Mouse (Mus musculus): ENCODE results near the gene Gm21987. TPM values are rescaled to one million over a fixed set of nuclear protein-coding genes. Genes with fewer than 3 reads are reported as not detected.

Gm21987 gene
- polyA plus RNA-seq, 1 experiment, result 1.4 TPM

DNA sequence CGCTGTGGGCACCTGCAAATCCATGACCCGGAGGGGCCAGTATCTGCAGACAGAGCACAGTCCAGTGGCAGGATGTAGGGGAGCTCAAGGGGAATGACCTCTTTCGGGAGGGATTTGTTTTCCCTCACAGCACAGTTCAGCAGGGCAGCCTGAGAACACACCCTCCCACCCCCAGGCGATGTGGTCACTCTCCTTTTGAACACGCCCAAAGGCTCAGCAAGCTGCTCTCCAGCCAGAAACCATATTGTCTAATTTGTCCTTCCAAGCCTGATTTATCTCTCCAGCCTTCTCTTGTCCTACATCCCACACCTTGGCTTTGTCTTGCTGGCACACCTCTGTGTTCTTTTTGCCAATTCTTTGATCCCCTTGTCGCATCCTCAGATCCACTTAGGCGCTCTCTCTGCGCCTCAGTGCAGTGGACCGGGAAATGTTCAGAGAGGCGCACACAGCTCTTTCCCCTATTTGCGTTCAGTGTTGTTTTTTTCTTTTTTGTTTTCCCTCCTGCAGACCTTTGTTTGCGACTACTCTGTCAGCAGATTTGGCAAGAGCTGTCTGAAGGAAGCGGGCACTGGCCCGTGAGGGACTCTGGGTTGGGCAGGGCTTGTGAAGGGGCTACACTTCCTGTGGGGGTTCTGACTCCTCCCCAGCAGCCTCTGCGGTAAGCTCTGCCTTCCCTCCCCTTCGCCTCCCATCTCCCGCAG, 52.8 kb downstream of the Gm21987 start:
- Histone ChIP-seq H3K27ac (ENCODE audit: insufficient read depth, low read length) (no peak overlapping the region), H3K4me1 (ENCODE audit: control insufficient read depth, insufficient read depth, low read length) (peaks cover 11% of the 10 kb centered on the region), H3K4me3 (ENCODE audit: insufficient read depth, low read length) (no peak overlapping the region)
- no peak for TF ChIP-seq POLR2A (IDR thresholded peaks at IDR 0.05; ENCODE audit: low read depth, low read length)
- no peak for TF ChIP-seq CTCF (IDR thresholded peaks at IDR 0.05; ENCODE audit: borderline replicate concordance, insufficient read depth, low read length)

GRCm38 (mm10) chr16:38400311-38400960, 53.6 kb downstream of the Gm21987 start:
- H3K4me1 ChIP-seq (ENCODE audit: control insufficient read depth, insufficient read depth, low read length), result peaks cover 8% of the 10 kb centered on the region
- TF ChIP-seq CTCF (IDR thresholded peaks at IDR 0.05; ENCODE audit: borderline replicate concordance, insufficient read depth, low read length) (no peak), POLR2A (IDR thresholded peaks at IDR 0.05; ENCODE audit: low read depth, low read length) (no peak)
- H3K27ac ChIP-seq (ENCODE audit: insufficient read depth, low read length), result no peak overlapping the region
- H3K4me3 ChIP-seq (ENCODE audit: insufficient read depth, low read length), result no peak overlapping the region

GRCm38 (mm10) chr16:38401468-38401867, 54.6 kb downstream of the Gm21987 start:
- TF ChIP-seq CTCF (IDR thresholded peaks at IDR 0.05; ENCODE audit: borderline replicate concordance, insufficient read depth, low read length) (no peak), POLR2A (IDR thresholded peaks at IDR 0.05; ENCODE audit: low read depth, low read length) (no peak)

DNA sequence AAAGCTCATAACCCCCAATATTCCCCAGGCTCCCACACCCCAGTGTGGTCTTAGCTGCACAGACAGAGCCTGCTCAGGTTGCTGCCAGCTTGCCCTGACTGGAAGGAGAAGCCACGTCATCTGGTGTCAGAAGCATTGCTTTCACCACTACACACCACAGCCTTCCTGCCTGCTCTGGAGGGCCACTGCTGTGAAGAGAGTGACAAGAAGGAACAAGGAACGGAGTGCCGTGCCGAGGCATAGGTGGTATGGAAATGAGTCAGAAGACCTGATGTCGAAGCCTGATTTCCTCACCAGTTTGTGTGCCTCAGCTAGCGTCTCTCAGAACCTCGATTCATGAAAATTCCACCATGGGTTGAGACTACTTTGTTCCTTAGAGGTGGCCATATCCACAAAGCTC, 56.8 kb downstream of the Gm21987 start:
- TF ChIP-seq CTCF (IDR thresholded peaks at IDR 0.05; ENCODE audit: borderline replicate concordance, insufficient read depth, low read length) (no peak), POLR2A (IDR thresholded peaks at IDR 0.05; ENCODE audit: low read depth, low read length) (no peak)
- no peak overlapping the region for H3K4me3 ChIP-seq (ENCODE audit: insufficient read depth, low read length)
- no peak overlapping the region for H3K27ac ChIP-seq (ENCODE audit: insufficient read depth, low read length)
- H3K4me1 ChIP-seq (ENCODE audit: control insufficient read depth, insufficient read depth, low read length), result peaks cover 3% of the 10 kb centered on the region; the same call in 1 of the 2 replicates

More at GRCm38 (mm10) chr16:38401468-38401867, 54.6 kb downstream of the Gm21987 start:
- Histone ChIP-seq H3K27ac (ENCODE audit: insufficient read depth, low read length) (no peak overlapping the region), H3K4me3 (ENCODE audit: insufficient read depth, low read length) (no peak overlapping the region), H3K4me1 (ENCODE audit: control insufficient read depth, insufficient read depth, low read length) (peaks cover 4% of the 10 kb centered on the region; the same call in 1 of the 2 replicates)

- Histone ChIP-seq H3K4me3 (ENCODE audit: insufficient read depth, low read length) (no peak overlapping the region), H3K27ac (ENCODE audit: insufficient read depth, low read length) (no peak overlapping the region), H3K4me1 (ENCODE audit: control insufficient read depth, insufficient read depth, low read length) (no peaks in the 10 kb centered on the region)
- no peak for TF ChIP-seq POLR2A (IDR thresholded peaks at IDR 0.05; ENCODE audit: low read depth, low read length)
- TF ChIP-seq CTCF (IDR thresholded peaks at IDR 0.05; ENCODE audit: borderline replicate concordance, insufficient read depth, low read length), result no peak
These were observed 59.5 kb downstream of the Gm21987 start for GRCm38 (mm10) chr16:38406293-38406692.

GRCm38 (mm10) chr16:38406708-38407107, 59.9 kb downstream of the Gm21987 start:
- Histone ChIP-seq H3K4me1 (ENCODE audit: control insufficient read depth, insufficient read depth, low read length) (no peaks in the 10 kb centered on the region), H3K4me3 (ENCODE audit: insufficient read depth, low read length) (no peak overlapping the region), H3K27ac (ENCODE audit: insufficient read depth, low read length) (no peak overlapping the region)
- no peak for TF ChIP-seq POLR2A (IDR thresholded peaks at IDR 0.05; ENCODE audit: low read depth, low read length)
- no peak for TF ChIP-seq CTCF (IDR thresholded peaks at IDR 0.05; ENCODE audit: borderline replicate concordance, insufficient read depth, low read length)

- H3K27ac ChIP-seq (ENCODE audit: insufficient read depth, low read length), result no peak overlapping the region
- H3K4me3 ChIP-seq (ENCODE audit: insufficient read depth, low read length), result no peak overlapping the region
- no peaks in the 10 kb centered on the region for H3K4me1 ChIP-seq (ENCODE audit: control insufficient read depth, insufficient read depth, low read length)
- TF ChIP-seq CTCF (IDR thresholded peaks at IDR 0.05; ENCODE audit: borderline replicate concordance, insufficient read depth, low read length) (no peak), POLR2A (IDR thresholded peaks at IDR 0.05; ENCODE audit: low read depth, low read length) (no peak)
These were observed 60.7 kb downstream of the Gm21987 start for GRCm38 (mm10) chr16:38407584-38407983.

GRCm38 (mm10) chr16:38408416-38408815, 61.6 kb downstream of the Gm21987 start:
- Histone ChIP-seq H3K4me3 (ENCODE audit: insufficient read depth, low read length) (no peak overlapping the region), H3K27ac (ENCODE audit: insufficient read depth, low read length) (no peak overlapping the region), H3K4me1 (ENCODE audit: control insufficient read depth, insufficient read depth, low read length) (no peaks in the 10 kb centered on the region)
- TF ChIP-seq POLR2A (IDR thresholded peaks at IDR 0.05; ENCODE audit: low read depth, low read length), result no peak
- no peak for TF ChIP-seq CTCF (IDR thresholded peaks at IDR 0.05; ENCODE audit: borderline replicate concordance, insufficient read depth, low read length)

Other genes with a start within 250 kb of the Gm21987 start
- gene Nr1i2, start 52.2 kb upstream of the Gm21987 start, polyA plus RNA-seq (2011; ENCODE audit: insufficient read length, low read depth, missing spikeins), result not detected in 2 replicates
- gene Maats1, start 4.9 kb upstream of the Gm21987 start, polyA plus RNA-seq (2011; ENCODE audit: insufficient read length, low read depth, missing spikeins), result not detected in 2 replicates
- gene Cox17, start within 50 bp of the Gm21987 start, polyA plus RNA-seq (2011; ENCODE audit: insufficient read length, low read depth, missing spikeins), result 93.2 and 102 TPM in 2 replicates
- gene Popdc2, start 15.2 kb downstream of the Gm21987 start, polyA plus RNA-seq (2011; ENCODE audit: insufficient read length, low read depth, missing spikeins), result 0.60 and 1.0 TPM in 2 replicates
- gene Pla1a, start 86.1 kb downstream of the Gm21987 start, polyA plus RNA-seq (2011; ENCODE audit: insufficient read length, low read depth, missing spikeins), result 1.2 and 2.2 TPM in 2 replicates
- 53.9 and 66.6 TPM in 2 replicates for gene Adprh, start 105.7 kb downstream of the Gm21987 start, polyA plus RNA-seq (2011; ENCODE audit: insufficient read length, low read depth, missing spikeins)
- 22.9 and 62.4 TPM in 2 replicates for gene Cd80, start 108.5 kb downstream of the Gm21987 start, polyA plus RNA-seq (2011; ENCODE audit: insufficient read length, low read depth, missing spikeins)
- 29.0 and 38.0 TPM in 2 replicates for gene Timmdc1, start 175.6 kb downstream of the Gm21987 start, polyA plus RNA-seq (2011; ENCODE audit: insufficient read length, low read depth, missing spikeins)
- 64.5 and 67.0 TPM in 2 replicates for gene Poglut1, start 203.2 kb downstream of the Gm21987 start, polyA plus RNA-seq (2011; ENCODE audit: insufficient read length, low read depth, missing spikeins)
- gene Tmem39a, start 211.7 kb downstream of the Gm21987 start, polyA plus RNA-seq (2011; ENCODE audit: insufficient read length, low read depth, missing spikeins), result 127 and 143 TPM in 2 replicates

Measured in embryonic fibroblast, embryonic 13.5 days (primary cell).